Mouse (Mus musculus) frontal cortex, postnatal 36 days (tissue): ENCODE data around the gene Xpnpep2.

ENCODE experiments used
- DNase-seq, 2 experiments: peaks; one replicate each; pipeline ENCODE4 v3.0.0; 2022; ENCODE audit warnings: low spot score in 2 of 2

Xpnpep2 gene

GRCm38 (mm10) chrX:48158229-48158919, 49.8 kb downstream of the Xpnpep2 start:
- DNase-seq = no peak

- DNase-seq = no peak
Measured at GRCm38 (mm10) chrX:48169892-48170291, 61.4 kb downstream of the Xpnpep2 start.

GRCm38 (mm10) chrX:48170368-48170767, 61.8 kb downstream of the Xpnpep2 start:
- no peak for DNase-seq

- peak in 1 of 2 experiments; percentile 10 for DNase-seq
Measured at GRCm38 (mm10) chrX:48181844-48182243, 73.3 kb downstream of the Xpnpep2 start.

- DNase-seq = no peak
Measured at GRCm38 (mm10) chrX:48184703-48185102, 76.2 kb downstream of the Xpnpep2 start.
